12 mouse cellular contexts compared by ENCODE assay signal in genomic region chr1:171610026-171610425, GRCm38 (mm10). TPM values are rescaled to one million over a fixed set of nuclear protein-coding genes. Genes with fewer than 3 reads are reported as not detected.
A peak's percentile ranks its signal among the peaks of the same experiment; 100 is the strongest.
DNase-seq lines count a peak whose midpoint lies in the region; ATAC-seq and TF ChIP-seq lines count a peak whose summit lies in the region.
"Had no signal": no experiment of that assay in that cellular context is flagged by ENCODE, and none has a peak within 500 bp of the region (broad histone marks: within the 10 kb centered on the region; RNA-seq: fewer than 3 reads in every experiment).

No protein-coding gene starts in this region.

- H3K27ac ChIP-seq in lung, postnatal 0 days (ENCODE audit: low read length): no peak overlapping the region
- no peak overlapping the region for H3K27ac ChIP-seq in stomach, postnatal 0 days (replicated peaks)
- H3K27ac ChIP-seq: limb, embryonic 13.5 days; neural tube, embryonic 12.5 days had no signal

- no peak for ATAC-seq in CD4-positive, CD25-positive, alpha-beta regulatory T cell, adult 4 months
- ATAC-seq in lung, postnatal 0 days: no peak
- peak; percentile 65 for ATAC-seq in granulocyte monocyte progenitor cell, adult 5-6 weeks (replicated peaks; ENCODE audit: poor library complexity, severe bottlenecking)
- no peak for ATAC-seq in stomach, postnatal 0 days (ENCODE audit: low FRiP score, low TSS enrichment)
- ATAC-seq: hindbrain, embryonic 16.5 days had no signal

- H3K9ac ChIP-seq in lung, postnatal 0 days (replicated peaks; ENCODE audit: low read depth): no peak overlapping the region
- no peak overlapping the region for H3K9ac ChIP-seq in stomach, postnatal 0 days (ENCODE audit: low read length)
- H3K9ac ChIP-seq: limb, embryonic 13.5 days; neural tube, embryonic 12.5 days had no signal

- H3K9me3 ChIP-seq in lung, postnatal 0 days (ENCODE audit: low read length): no peaks in the 10 kb centered on the region
- H3K9me3 ChIP-seq in stomach, postnatal 0 days (ENCODE audit: control insufficient read depth, low read length): no peaks in the 10 kb centered on the region
- H3K9me3 ChIP-seq: limb, embryonic 13.5 days; neural tube, embryonic 12.5 days had no signal

- 83% methylated on average over 2 of the region's 2 CpGs for WGBS in lung, postnatal 0 days
- WGBS in stomach, postnatal 0 days: 97% methylated on average over 2 of the region's 2 CpGs

- no peak overlapping the region for H3K4me3 ChIP-seq in lung, postnatal 0 days (ENCODE audit: low read depth, low read length)
- H3K4me3 ChIP-seq in stomach, postnatal 0 days (ENCODE audit: low read depth, low read length): no peak overlapping the region
- H3K4me3 ChIP-seq: limb, embryonic 13.5 days; neural tube, embryonic 12.5 days had no signal

- TF ChIP-seq CTCF in lung, postnatal 0 days (IDR thresholded peaks at IDR 0.05): peak; percentile 43
- TF ChIP-seq CTCF in stomach, postnatal 0 days (IDR thresholded peaks at IDR 0.05; ENCODE audit: low read depth): peak; percentile 48

- TF ChIP-seq EP300 in lung, postnatal 0 days (IDR thresholded peaks at IDR 0.05): no peak
- no peak for TF ChIP-seq EP300 in stomach, postnatal 0 days (optimal IDR thresholded peaks at IDR 0.05)

- intact Hi-C loops in gastrocnemius, postnatal 14 days (cut with DNase I; ENCODE audit: low total_unique reads): no loop called here

- H3K4me2 ChIP-seq in lung, postnatal 0 days (replicated peaks; ENCODE audit: low read depth, low read length): no peak overlapping the region
- H3K4me2 ChIP-seq in stomach, postnatal 0 days (replicated peaks; ENCODE audit: low read depth): no peak overlapping the region
- H3K4me2 ChIP-seq: limb, embryonic 13.5 days; neural tube, embryonic 12.5 days had no signal

- H3K27me3 ChIP-seq in lung, postnatal 0 days (replicated peaks; ENCODE audit: insufficient read depth, low read length): no peaks in the 10 kb centered on the region
- no peaks in the 10 kb centered on the region for H3K27me3 ChIP-seq in stomach, postnatal 0 days (ENCODE audit: control insufficient read depth, insufficient read depth, low read length)
- H3K27me3 ChIP-seq: limb, embryonic 13.5 days; neural tube, embryonic 12.5 days had no signal

- peak; percentile 75 for DNase-seq in CD4-positive, CD25-positive, alpha-beta regulatory T cell, adult 2 months (ENCODE audit: low read depth, low spot score)
- DNase-seq in lung, postnatal 0 days (ENCODE audit: low spot score): no peak
- DNase-seq in lung, adult 18-20 months: no peak
- DNase-seq in stomach, postnatal 0 days (ENCODE audit: low spot score): no peak
- DNase-seq in ovary, adult 18-20 months (ENCODE audit: low spot score): no peak
- DNase-seq in gastrocnemius, postnatal 14 days: no peak
- DNase-seq: cerebellum, adult 18-20 months had no signal

- no peaks in the 10 kb centered on the region for H3K36me3 ChIP-seq in lung, postnatal 0 days (ENCODE audit: insufficient read depth, low read length)
- H3K36me3 ChIP-seq in stomach, postnatal 0 days (ENCODE audit: control insufficient read depth, insufficient read depth, low read length): no peaks in the 10 kb centered on the region
- H3K36me3 ChIP-seq: limb, embryonic 13.5 days; neural tube, embryonic 12.5 days had no signal

- no peaks in the 10 kb centered on the region for H3K4me1 ChIP-seq in lung, postnatal 0 days (ENCODE audit: insufficient read depth, low read depth, low read length)
- H3K4me1 ChIP-seq in stomach, postnatal 0 days (replicated peaks; ENCODE audit: control insufficient read depth, insufficient read depth): no peaks in the 10 kb centered on the region
- H3K4me1 ChIP-seq: limb, embryonic 13.5 days; neural tube, embryonic 12.5 days had no signal

RNA-seq across cellular contexts. Expression of gene Ly9, which starts 2.8 kb away (rescaled TPM):
- polyA plus RNA-seq in CD4-positive, CD25-positive, alpha-beta regulatory T cell, adult 4 months (2017; shearing (Covaris generic)): 100 to 1,000 TPM in 1 of 2 experiments, 10 to 100 TPM in 1; 52.9 to 159 TPM
- 0.55 and 0.84 TPM in 2 replicates for polyA plus RNA-seq in lung, postnatal 0 days (2015; fragmentation: Nextera tagmentation; extraction: Ambion mirVana)
- total RNA-seq in granulocyte monocyte progenitor cell, adult 5-6 weeks (2014; fragmentation: Nextera tagmentation): 19.8 and 22.0 TPM in 2 replicates
- 22.3 and 29.9 TPM in 2 replicates for total RNA-seq in granulocyte monocyte progenitor cell, adult 5-6 weeks (2017)
- 0.13 and 0.18 TPM in 2 replicates for polyA plus RNA-seq in stomach, postnatal 0 days (2015; fragmentation: Nextera tagmentation; extraction: Ambion mirVana)
- under 1 TPM; 0.11 to 0.21 TPM for total RNA-seq in gastrocnemius, postnatal 14 days (2021)
- polyA plus RNA-seq: neural tube, embryonic 12.5 days had no signal

RNA-seq across cellular contexts. Expression of gene Slamf7, which starts 42.8 kb away (rescaled TPM):
- polyA plus RNA-seq in CD4-positive, CD25-positive, alpha-beta regulatory T cell, adult 4 months (2017; shearing (Covaris generic)): 10 to 100 TPM; 12.5 to 13.1 TPM
- 0.55 and 0.56 TPM in 2 replicates for polyA plus RNA-seq in lung, postnatal 0 days (2015; fragmentation: Nextera tagmentation; extraction: Ambion mirVana)
- total RNA-seq in granulocyte monocyte progenitor cell, adult 5-6 weeks (2014; fragmentation: Nextera tagmentation): 0.64 TPM in 1 of 2 replicates, not detected in the other
- total RNA-seq in granulocyte monocyte progenitor cell, adult 5-6 weeks (2017): 0.69 TPM in 1 of 2 replicates, not detected in the other
- polyA plus RNA-seq in stomach, postnatal 0 days (2015; fragmentation: Nextera tagmentation; extraction: Ambion mirVana): 0.05 and 0.38 TPM in 2 replicates
- total RNA-seq in gastrocnemius, postnatal 14 days (2021): not detected
- polyA plus RNA-seq: hindbrain, embryonic 16.5 days; neural tube, embryonic 12.5 days had no signal

RNA-seq across cellular contexts. Expression of gene Cd244a, which starts 51.0 kb away (rescaled TPM):
- 1 to 10 TPM in 1 of 2 experiments, under 1 TPM in 1; 0.55 to 1.3 TPM for polyA plus RNA-seq in CD4-positive, CD25-positive, alpha-beta regulatory T cell, adult 4 months (2017; shearing (Covaris generic))
- 1.7 and 1.8 TPM in 2 replicates for polyA plus RNA-seq in lung, postnatal 0 days (2015; fragmentation: Nextera tagmentation; extraction: Ambion mirVana)
- total RNA-seq in granulocyte monocyte progenitor cell, adult 5-6 weeks (2014; fragmentation: Nextera tagmentation): 5.5 and 6.7 TPM in 2 replicates
- 5.6 and 7.9 TPM in 2 replicates for total RNA-seq in granulocyte monocyte progenitor cell, adult 5-6 weeks (2017)
- polyA plus RNA-seq in stomach, postnatal 0 days (2015; fragmentation: Nextera tagmentation; extraction: Ambion mirVana): 0.21 and 0.33 TPM in 2 replicates
- not detected for total RNA-seq in gastrocnemius, postnatal 14 days (2021)
- polyA plus RNA-seq: hindbrain, embryonic 16.5 days; neural tube, embryonic 12.5 days had no signal

Comparison
In these comparisons a context has a peak if more than half of its experiments do, and no peak if none do; other contexts are left out.
1. RNA of gene Ly9, which starts 2.8 kb away (polyA plus RNA-seq): 52.9 to 159 TPM in CD4-positive, CD25-positive, alpha-beta regulatory T cell, adult 4 months; 0.55 to 0.84 TPM in lung, postnatal 0 days and 0.13 to 0.18 TPM in stomach, postnatal 0 days; every median in the first group is over 10 times any median in the second.